Mouse (Mus musculus) lung, postnatal 25 days (tissue): ENCODE results near the gene Polr1a.
A peak's percentile ranks its signal among the peaks of the same experiment; 100 is the strongest.

Source experiments
- DNase-seq: peaks from one replicate; pipeline ENCODE4 v3.0.0; 2022; ENCODE audit warnings: low spot score

Polr1a gene

GRCm38 (mm10) chr6:71949721-71950120 lies 40.9 kb downstream of the Polr1a start:
- DNase-seq = no peak

- DNase-seq = peak; percentile 74
Observed at GRCm38 (mm10) chr6:71950592-71950991, 41.7 kb downstream of the Polr1a start.

- DNase-seq = no peak
Observed at GRCm38 (mm10) chr6:71951192-71951591, 42.3 kb downstream of the Polr1a start.

- no peak for DNase-seq
Observed at GRCm38 (mm10) chr6:71962119-71962518, 53.3 kb downstream of the Polr1a start.

- DNase-seq = no peak
Observed at GRCm38 (mm10) chr6:71962706-71963105, 53.9 kb downstream of the Polr1a start.

GRCm38 (mm10) chr6:71963561-71963960 lies 54.7 kb downstream of the Polr1a start:
- no peak for DNase-seq

- DNase-seq = no peak
Observed at GRCm38 (mm10) chr6:71966683-71967303, 57.9 kb downstream of the Polr1a start.

- no peak for DNase-seq
Observed at GRCm38 (mm10) chr6:71967847-71968246, 59.0 kb downstream of the Polr1a start.

GRCm38 (mm10) chr6:71969459-71969858 lies 60.6 kb downstream of the Polr1a start:
- no peak for DNase-seq

- DNase-seq = no peak
Observed at GRCm38 (mm10) chr6:71970154-71970553, 61.3 kb downstream of the Polr1a start.

- DNase-seq = no peak
Observed at GRCm38 (mm10) chr6:71976592-71976991, 67.7 kb downstream of the Polr1a start.

GRCm38 (mm10) chr6:71980165-71980564 lies 71.3 kb downstream of the Polr1a start:
- DNase-seq = no peak

- no peak for DNase-seq
Observed at GRCm38 (mm10) chr6:71980587-71980986, 71.7 kb downstream of the Polr1a start.

GRCm38 (mm10) chr6:71981450-71981849 lies 72.6 kb downstream of the Polr1a start:
- DNase-seq = no peak

- no peak for DNase-seq
Observed at GRCm38 (mm10) chr6:71985984-71986383, 77.1 kb downstream of the Polr1a start.

GRCm38 (mm10) chr6:71987546-71988248 lies 78.8 kb downstream of the Polr1a start:
- no peak for DNase-seq

GRCm38 (mm10) chr6:71989647-71990351 lies 80.9 kb downstream of the Polr1a start:
- DNase-seq = no peak

- DNase-seq = no peak
Observed at GRCm38 (mm10) chr6:71990371-71990837, 81.6 kb downstream of the Polr1a start.

GRCm38 (mm10) chr6:71991190-71991932 lies 82.5 kb downstream of the Polr1a start:
- DNase-seq = no peak

GRCm38 (mm10) chr6:71991933-71992325 lies 83.1 kb downstream of the Polr1a start:
- DNase-seq = peak; percentile 32

GRCm38 (mm10) chr6:71994004-71994403 lies 85.2 kb downstream of the Polr1a start:
- no peak for DNase-seq

- peak; percentile 36 for DNase-seq
Observed at GRCm38 (mm10) chr6:71995081-71995480, 86.2 kb downstream of the Polr1a start.
